Mouse (Mus musculus) limb, embryonic 10.5 days (tissue): ENCODE results near the gene Nudt11. TPM values are rescaled to one million over a fixed set of nuclear protein-coding genes. Genes with fewer than 3 reads are reported as not detected.
A peak's percentile ranks its signal among the peaks of the same experiment; 100 is the strongest.
"Not testable (repeated sequence)": the region's sequence is repeated elsewhere in the genome, so short reads cannot be mapped to it uniquely, and the experiment has no call there.

Source experiments
- DNase-seq: peaks from one replicate; pipeline ENCODE4 v3.0.0-alpha.2; 2017; ENCODE audit warnings: low spot score
- H3K27ac ChIP-seq: fragments of 300-500 bp; sonication (generic); 2 replicates; pipeline ENCODE4 v1.5.1; 2016; ENCODE audit warnings: mild to moderate bottlenecking
- H3K27me3 ChIP-seq: fragments of 300-500 bp; sonication (generic); 2 replicates; pipeline ENCODE4 v1.6.1; 2016; ENCODE audit warnings: low read depth, mild to moderate bottlenecking; ENCODE audit not compliant: poor library complexity, severe bottlenecking
- H3K36me3 ChIP-seq: fragments of 300-500 bp; sonication (generic); 2 replicates; pipeline ENCODE4 v1.6.1; 2016; ENCODE audit warnings: mild to moderate bottlenecking, moderate library complexity
- H3K4me1 ChIP-seq: fragments of 300-500 bp; sonication (generic); 2 replicates; pipeline ENCODE4 v1.6.1; 2016
- H3K4me3 ChIP-seq: fragments of 300-500 bp; sonication (generic); 2 replicates; pipeline ENCODE4 v1.5.1; 2016; ENCODE audit warnings: mild to moderate bottlenecking, moderate library complexity
- H3K9me3 ChIP-seq: fragments of 300-500 bp; sonication (generic); replicated peaks from 2 replicates; pipeline ENCODE4 v1.6.1; 2016; ENCODE audit warnings: mild to moderate bottlenecking
- WGBS: fragments of 180-500 bp; shearing (Covaris S2); methylation state at CpG from one replicate; pipeline ENCODE4 v1.1.7; 2016; 5-methylcytosine and 5-hydroxymethylcytosine counted together
- microRNA-seq: library from miRNA; unstranded; fragments of <30 nt; microRNA quantifications from one replicate; pipeline ENCODE4, GENCODE M21; 2017
- polyA plus RNA-seq: library from polyadenylated mRNA; unstranded; fragments of >200 nt; fragmentation: Nextera tagmentation; extraction: Ambion mirVana; gene quantifications from 2 replicates; pipeline ENCODE4 v1.2.1, GENCODE M21; 2016

Nudt11 gene
- polyA plus RNA-seq: 7.3 and 7.9 TPM in 2 replicates

GRCm38 (mm10) chrX:6047066-6047935 is at the start of gene Nudt11:
Nudt11 (plus strand) TSS chrX:6047453.
- not testable (repeated sequence) for H3K27ac ChIP-seq, DNase-seq, H3K4me1 ChIP-seq, H3K36me3 ChIP-seq, H3K9me3 ChIP-seq, H3K27me3 ChIP-seq
- H3K4me3 ChIP-seq: peak within 1 kb of the TSS; percentile 45
- WGBS: 23% methylated on average over 14 of the region's 121 CpGs

DNA sequence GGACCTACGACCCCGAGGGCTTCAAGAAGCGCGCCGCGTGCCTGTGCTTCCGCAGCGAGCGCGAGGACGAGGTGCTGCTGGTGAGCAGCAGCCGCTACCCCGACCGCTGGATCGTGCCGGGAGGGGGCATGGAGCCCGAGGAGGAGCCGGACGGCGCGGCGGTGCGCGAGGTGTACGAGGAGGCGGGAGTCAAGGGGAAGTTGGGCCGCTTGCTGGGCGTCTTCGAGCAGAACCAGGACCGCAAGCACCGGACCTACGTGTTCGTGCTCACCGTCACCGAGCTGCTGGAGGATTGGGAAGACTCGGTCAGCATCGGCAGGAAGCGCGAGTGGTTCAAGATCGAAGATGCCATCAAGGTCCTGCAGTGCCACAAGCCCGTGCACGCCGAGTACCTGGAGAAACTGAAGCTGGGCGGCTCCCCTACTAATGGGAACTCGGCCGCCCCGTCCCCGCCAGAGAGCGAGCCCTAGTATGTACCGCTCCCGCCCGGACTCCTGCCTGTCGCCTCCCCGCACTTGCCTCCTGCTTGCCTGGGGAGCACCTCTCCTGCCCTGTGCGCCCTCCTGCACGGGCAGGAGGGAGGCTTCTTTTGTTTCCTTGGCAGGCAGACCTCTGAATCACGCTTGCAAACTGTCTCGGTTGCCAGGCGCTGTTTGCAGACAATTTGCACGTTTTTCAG is 822 bp downstream of the Nudt11 start:
- 9% methylated on average over 12 of the region's 60 CpGs for WGBS
- not testable (repeated sequence) for H3K9me3 ChIP-seq, H3K4me1 ChIP-seq, DNase-seq, H3K36me3 ChIP-seq, H3K27ac ChIP-seq, H3K27me3 ChIP-seq
- peak overlapping the region; percentile 45 for H3K4me3 ChIP-seq

DNA sequence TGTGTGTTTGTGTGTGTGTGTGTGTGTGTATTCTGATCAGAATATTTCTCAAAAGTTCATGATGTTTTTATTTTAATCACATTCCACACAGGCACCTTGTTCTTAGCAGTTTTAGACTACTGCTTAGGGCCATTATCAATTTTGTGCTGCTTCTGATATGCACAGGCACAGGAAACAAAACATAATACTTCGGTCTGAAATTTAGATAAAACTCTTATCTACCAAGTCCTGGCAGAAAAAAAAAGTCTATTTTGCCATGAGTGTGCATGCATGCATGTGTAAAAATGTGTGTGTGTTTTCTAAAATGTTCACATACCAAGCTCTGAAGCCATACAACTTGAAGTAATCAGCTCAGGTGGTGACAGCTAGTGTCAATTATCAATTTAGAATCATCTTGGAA is 14.3 kb downstream of the Nudt11 start:
- H3K9me3 ChIP-seq: no peaks in the 10 kb centered on the region
- WGBS: 91% methylated on average over 1 of the region's 1 CpGs
- H3K4me3 ChIP-seq: no peak overlapping the region
- H3K27me3 ChIP-seq: no peaks in the 10 kb centered on the region
- no peak for DNase-seq
- H3K27ac ChIP-seq: no peak overlapping the region
- no peaks in the 10 kb centered on the region for H3K4me1 ChIP-seq
- no peaks in the 10 kb centered on the region for H3K36me3 ChIP-seq

DNA sequence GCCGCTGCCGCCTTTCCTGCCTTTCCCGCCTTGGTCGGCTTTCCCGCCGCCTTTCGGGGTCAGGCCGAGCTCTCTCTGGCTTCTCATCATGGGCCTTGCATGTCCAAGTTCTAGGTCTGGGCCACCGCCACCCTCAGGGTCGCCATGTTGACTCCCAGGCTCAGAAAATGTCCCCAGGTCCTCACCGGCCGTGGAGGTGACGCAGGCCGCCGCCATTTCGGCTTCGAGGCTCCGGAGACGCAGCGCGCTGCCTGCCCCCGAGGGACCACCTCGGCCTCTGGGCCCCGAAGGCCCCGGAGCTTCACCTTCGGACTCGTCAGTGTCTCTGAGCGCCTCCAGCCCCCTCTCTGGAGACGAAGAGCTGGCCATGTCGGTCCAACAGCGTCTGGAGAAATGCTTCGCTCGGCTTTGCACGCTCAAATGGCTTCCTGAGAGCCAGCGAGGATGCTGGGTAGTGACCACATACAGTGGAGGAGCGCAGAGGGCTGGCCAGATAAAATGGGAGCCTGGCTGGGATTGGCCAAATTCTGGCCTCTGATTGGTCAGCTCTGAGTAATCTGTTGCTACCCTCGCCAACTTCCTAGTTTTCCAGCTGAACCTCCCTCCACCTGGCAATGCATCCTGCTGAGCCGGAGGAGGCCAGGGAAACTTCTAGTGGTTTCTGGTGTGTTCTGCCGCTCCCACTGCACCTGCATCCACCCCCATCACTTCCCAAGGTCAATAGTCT is 35.9 kb downstream of the Nudt11 start, which contains the start of gene AU022751:
AU022751 (minus strand) TSS at position 466 of the 727 bp plus-strand sequence.
- Histone ChIP-seq H3K36me3 (no peaks in the 10 kb centered on the region), H3K27me3 (no peaks in the 10 kb centered on the region), H3K4me1 (no peaks in the 10 kb centered on the region), H3K9me3 (peaks cover 15% of the 10 kb centered on the region; the same call in 1 of the 2 replicates), H3K4me3 (no peak within 1 kb of the TSS), H3K27ac (no peak within 1 kb of the TSS)
- 88% methylated on average over 39 of the region's 39 CpGs for WGBS
- no peak for DNase-seq

DNA sequence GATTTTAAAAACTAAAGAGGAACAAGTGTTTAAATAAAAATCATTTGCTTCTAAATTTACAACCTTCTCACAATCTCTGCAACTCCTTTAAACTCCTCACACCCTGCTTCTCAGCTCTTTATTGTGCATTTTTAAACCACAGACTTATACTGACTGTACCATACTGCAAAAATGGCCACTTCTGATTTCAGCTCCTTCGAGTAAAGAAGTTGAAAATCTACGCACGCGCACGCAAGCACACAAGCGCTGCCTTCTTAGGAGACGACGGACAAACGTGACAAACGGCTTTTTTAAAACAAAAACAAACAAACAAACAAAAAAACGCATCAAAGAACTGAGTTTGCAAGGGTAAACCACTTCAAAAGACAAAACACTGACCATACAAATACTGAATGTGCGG is 44.3 kb downstream of the Nudt11 start:
- no peaks in the 10 kb centered on the region for H3K9me3 ChIP-seq
- H3K27me3 ChIP-seq: peaks cover 11% of the 10 kb centered on the region
- no peak for DNase-seq
- H3K4me3 ChIP-seq: peak overlapping the region; percentile 47
- WGBS: 25% methylated on average over 12 of the region's 12 CpGs
- H3K27ac ChIP-seq: no peak overlapping the region
- no peaks in the 10 kb centered on the region for H3K36me3 ChIP-seq
- no peaks in the 10 kb centered on the region for H3K4me1 ChIP-seq

- Histone ChIP-seq H3K27ac (no peak overlapping the region), H3K9me3 (no peaks in the 10 kb centered on the region), H3K4me1 (no peaks in the 10 kb centered on the region), H3K27me3 (peaks cover 11% of the 10 kb centered on the region), H3K36me3 (no peaks in the 10 kb centered on the region), H3K4me3 (peak overlapping the region; percentile 47)
- 7% methylated on average over 29 of the region's 30 CpGs for WGBS
- peak; percentile 55 for DNase-seq
Measured at GRCm38 (mm10) chrX:6091996-6092757, 44.9 kb downstream of the Nudt11 start.

Small RNAs within 50 kb of the gene (microRNA-seq; reads per million reads assigned to microRNA genes)
- not detected for gene Gm27360

Other genes starting within 250 kb of the Nudt11 start
- gene AU022751, start 36.0 kb downstream of the Nudt11 start, polyA plus RNA-seq: not detected in 2 replicates
- 12.0 and 13.2 TPM in 2 replicates for gene Nudt10, start 125.6 kb downstream of the Nudt11 start, polyA plus RNA-seq